Mouse (Mus musculus) forebrain, embryonic 16.5 days (tissue): Measurements from ENCODE around the gene Stox2. TPM values are rescaled to one million over a fixed set of nuclear protein-coding genes. Genes with fewer than 3 reads are reported as not detected.

Experiments used
- ATAC-seq: fragments of 200-750 bp; cut with Nextera tagmentation; 2 replicates; pipeline ENCODE4 v1.8.0; 2017; ENCODE audit warnings: mild to moderate bottlenecking, moderate library complexity
- H3K27ac ChIP-seq: fragments of 300-500 bp; sonication (generic); 2 replicates; pipeline ENCODE4 v1.5.1; 2014; ENCODE audit warnings: low read length, control low read depth
- H3K27me3 ChIP-seq: fragments of 300-500 bp; sonication (generic); replicated peaks from 2 replicates; pipeline ENCODE4 v1.6.1; 2014; ENCODE audit warnings: low read length; ENCODE audit not compliant: control insufficient read depth, insufficient read depth
- H3K36me3 ChIP-seq: fragments of 300-500 bp; sonication (generic); 2 replicates; pipeline ENCODE4 v1.6.1; 2014; ENCODE audit not compliant: control insufficient read depth, insufficient read depth
- H3K4me1 ChIP-seq: fragments of 300-500 bp; sonication (generic); replicated peaks from 2 replicates; pipeline ENCODE4 v1.6.1; 2014; ENCODE audit warnings: low read length; ENCODE audit not compliant: control insufficient read depth, insufficient read depth
- H3K4me2 ChIP-seq: fragments of 300-500 bp; sonication (generic); 2 replicates; pipeline ENCODE4 v1.6.1; 2014; ENCODE audit warnings: mild to moderate bottlenecking, low read length, control low read depth
- H3K4me3 ChIP-seq: fragments of 300-500 bp; sonication (generic); replicated peaks from 2 replicates; pipeline ENCODE4 v1.5.1; 2014; ENCODE audit warnings: mild to moderate bottlenecking, low read length, control low read depth
- H3K9ac ChIP-seq: fragments of 300-500 bp; sonication (generic); replicated peaks from 2 replicates; pipeline ENCODE4 v1.6.1; 2014; ENCODE audit warnings: low read depth, low read length, control low read depth
- H3K9me3 ChIP-seq: fragments of 300-500 bp; sonication (generic); 2 replicates; pipeline ENCODE4 v1.6.1; 2016; ENCODE audit warnings: low read length; ENCODE audit not compliant: control insufficient read depth
- WGBS: fragments of 180-500 bp; shearing (Covaris S2); extraction: QIAGEN DNeasy Blood & Tissue Kit; methylation state at CpG from one replicate; pipeline ENCODE4 v1.1.7; 2014; 5-methylcytosine and 5-hydroxymethylcytosine counted together
- polyA plus RNA-seq: library from polyadenylated mRNA; unstranded; fragments of >200 nt; fragmentation: Nextera tagmentation; extraction: Ambion mirVana; gene quantifications from 2 replicates; pipeline ENCODE4 v1.2.1, GENCODE M21; 2015

Gene Stox2
- polyA plus RNA-seq, 1 experiment from 2014 or later: 42.1 TPM

GRCm38 (mm10) chr8:47232081-47232480 lies 214.1 kb downstream of the Stox2 start:
- 35% methylated on average over 3 of the region's 3 CpGs for WGBS
- Histone ChIP-seq H3K9me3 (no peaks in the 10 kb centered on the region), H3K4me1 (peaks cover 5% of the 10 kb centered on the region), H3K36me3 (0 out of 2 replicates have a peak, but pooled peaks cover 2% of the 10 kb centered on the region), H3K9ac (no peak overlapping the region), H3K27me3 (no peaks in the 10 kb centered on the region), H3K27ac (no peak overlapping the region), H3K4me2 (no peak overlapping the region), H3K4me3 (no peak overlapping the region)
- 0 out of 2 replicates have a peak, but pooled peaks have one; percentile 11 for ATAC-seq

- ATAC-seq: no peak
- no peak overlapping the region for H3K9ac ChIP-seq
- WGBS: 86% methylated on average over 5 of the region's 5 CpGs
- H3K4me3 ChIP-seq: no peak overlapping the region
- H3K36me3 ChIP-seq: 0 out of 2 replicates have a peak, but pooled peaks cover 2% of the 10 kb centered on the region
- no peaks in the 10 kb centered on the region for H3K9me3 ChIP-seq
- no peak overlapping the region for H3K27ac ChIP-seq
- H3K27me3 ChIP-seq: no peaks in the 10 kb centered on the region
- H3K4me2 ChIP-seq: no peak overlapping the region
- H3K4me1 ChIP-seq: peaks cover 5% of the 10 kb centered on the region
Observed at GRCm38 (mm10) chr8:47230057-47230456, 216.1 kb downstream of the Stox2 start.

GRCm38 (mm10) chr8:47221851-47222250 lies 224.3 kb downstream of the Stox2 start:
- peaks cover 27% of the 10 kb centered on the region for H3K4me1 ChIP-seq
- no peak overlapping the region for H3K27ac ChIP-seq
- H3K4me2 ChIP-seq: no peak overlapping the region
- no peak overlapping the region for H3K9ac ChIP-seq
- no peak overlapping the region for H3K4me3 ChIP-seq
- H3K9me3 ChIP-seq: no peaks in the 10 kb centered on the region
- no peak for ATAC-seq
- 80% methylated on average over 5 of the region's 5 CpGs for WGBS
- H3K36me3 ChIP-seq: no peaks in the 10 kb centered on the region
- no peaks in the 10 kb centered on the region for H3K27me3 ChIP-seq

GRCm38 (mm10) chr8:47221191-47221590 lies 225.0 kb downstream of the Stox2 start:
- Histone ChIP-seq H3K4me3 (no peak overlapping the region), H3K27me3 (no peaks in the 10 kb centered on the region), H3K4me1 (peaks cover 27% of the 10 kb centered on the region), H3K9ac (no peak overlapping the region), H3K36me3 (no peaks in the 10 kb centered on the region), H3K4me2 (no peak overlapping the region), H3K27ac (no peak overlapping the region), H3K9me3 (no peaks in the 10 kb centered on the region)
- 54% methylated on average over 10 of the region's 10 CpGs for WGBS
- no peak for ATAC-seq

GRCm38 (mm10) chr8:47220390-47220789 lies 225.8 kb downstream of the Stox2 start:
- Histone ChIP-seq H3K4me3 (no peak overlapping the region), H3K36me3 (no peaks in the 10 kb centered on the region), H3K4me2 (no peak overlapping the region), H3K27me3 (no peaks in the 10 kb centered on the region), H3K9me3 (no peaks in the 10 kb centered on the region), H3K9ac (no peak overlapping the region), H3K27ac (no peak overlapping the region), H3K4me1 (peaks cover 29% of the 10 kb centered on the region)
- no peak for ATAC-seq
- 58% methylated on average over 5 of the region's 5 CpGs for whole genome bisulfite sequencing

- peak overlapping the region; percentile 28 for H3K9ac ChIP-seq
- peak overlapping the region; percentile 75 for H3K27ac ChIP-seq
- H3K27me3 ChIP-seq: no peaks in the 10 kb centered on the region
- H3K4me2 ChIP-seq: peak overlapping the region; percentile 26; the same call in 1 of the 2 replicates
- ATAC-seq: peak; percentile 27; the same call in 1 of the 2 replicates
- no peaks in the 10 kb centered on the region for H3K36me3 ChIP-seq
- H3K4me3 ChIP-seq: no peak overlapping the region
- 13% methylated on average over 6 of the region's 6 CpGs for WGBS
- H3K4me1 ChIP-seq: peaks cover 33% of the 10 kb centered on the region
- no peaks in the 10 kb centered on the region for H3K9me3 ChIP-seq
Observed at GRCm38 (mm10) chr8:47218536-47218935, 227.6 kb downstream of the Stox2 start.

- H3K27ac ChIP-seq: peak overlapping the region; percentile 72
- WGBS: 24% methylated on average over 8 of the region's 8 CpGs
- H3K9me3 ChIP-seq: no peaks in the 10 kb centered on the region
- H3K27me3 ChIP-seq: no peaks in the 10 kb centered on the region
- no peak overlapping the region for H3K4me3 ChIP-seq
- peak; percentile 78 for ATAC-seq
- no peaks in the 10 kb centered on the region for H3K36me3 ChIP-seq
- H3K9ac ChIP-seq: peak overlapping the region; percentile 35
- peaks cover 33% of the 10 kb centered on the region for H3K4me1 ChIP-seq
- H3K4me2 ChIP-seq: peak overlapping the region; percentile 26
Observed at GRCm38 (mm10) chr8:47218021-47218420, 228.1 kb downstream of the Stox2 start.

GRCm38 (mm10) chr8:47212124-47212523 lies 234.0 kb downstream of the Stox2 start:
- H3K36me3 ChIP-seq: no peaks in the 10 kb centered on the region
- no peak overlapping the region for H3K4me2 ChIP-seq
- no peaks in the 10 kb centered on the region for H3K27me3 ChIP-seq
- H3K4me3 ChIP-seq: no peak overlapping the region
- WGBS: 93% methylated on average over 9 of the region's 9 CpGs
- no peak overlapping the region for H3K27ac ChIP-seq
- ATAC-seq: no peak
- H3K9me3 ChIP-seq: no peaks in the 10 kb centered on the region
- H3K4me1 ChIP-seq: peaks cover 13% of the 10 kb centered on the region
- no peak overlapping the region for H3K9ac ChIP-seq

- H3K9me3 ChIP-seq: no peaks in the 10 kb centered on the region
Observed at GRCm38 (mm10) chr8:47211226-47211625, 234.9 kb downstream of the Stox2 start.

GRCm38 (mm10) chr8:47208246-47208645 lies 237.9 kb downstream of the Stox2 start:
- no peak overlapping the region for H3K27ac ChIP-seq
- ATAC-seq: peak; percentile 78
- 64% methylated on average over 4 of the region's 4 CpGs for WGBS

More at GRCm38 (mm10) chr8:47211226-47211625, 234.9 kb downstream of the Stox2 start:
- H3K27ac ChIP-seq: no peak overlapping the region
- H3K4me3 ChIP-seq: no peak overlapping the region
- no peak overlapping the region for H3K9ac ChIP-seq
- no peaks in the 10 kb centered on the region for H3K27me3 ChIP-seq
- H3K36me3 ChIP-seq: no peaks in the 10 kb centered on the region
- no peak overlapping the region for H3K4me2 ChIP-seq
- WGBS: 73% methylated on average over 9 of the region's 9 CpGs
- ATAC-seq: no peak
- peaks cover 17% of the 10 kb centered on the region for H3K4me1 ChIP-seq

More at GRCm38 (mm10) chr8:47208246-47208645, 237.9 kb downstream of the Stox2 start:
- Histone ChIP-seq H3K9me3 (no peaks in the 10 kb centered on the region), H3K4me1 (peaks cover 18% of the 10 kb centered on the region; the same call in 1 of the 2 replicates), H3K4me3 (no peak overlapping the region), H3K27me3 (no peaks in the 10 kb centered on the region), H3K36me3 (no peaks in the 10 kb centered on the region), H3K4me2 (no peak overlapping the region), H3K9ac (no peak overlapping the region)
